Mouse (Mus musculus): Measurements from ENCODE around the gene Sh3pxd2a. TPM values are rescaled to one million over a fixed set of nuclear protein-coding genes. Genes with fewer than 3 reads are reported as not detected.

The Sh3pxd2a gene
- polyA plus RNA-seq, 1 experiment from 2014 or later: 7.4 TPM

GRCm38 (mm10) chr19:47459214-47459613, 5.0 kb downstream of the Sh3pxd2a start:
- no peaks in the 10 kb centered on the region for H3K36me3 ChIP-seq (replicated peaks; ENCODE audit: control insufficient read depth, insufficient read depth, low read depth, low read length)
- H3K9ac ChIP-seq (replicated peaks; ENCODE audit: low read length): no peak overlapping the region
- WGBS: 89% methylated on average over 5 of the region's 5 CpGs
- no peaks in the 10 kb centered on the region for H3K27me3 ChIP-seq (ENCODE audit: control insufficient read depth, insufficient read depth, low read length)
- no peak overlapping the region for H3K4me3 ChIP-seq (ENCODE audit: low read depth, low read length)
- no peak overlapping the region for H3K27ac ChIP-seq (replicated peaks; ENCODE audit: low read depth, low read length)
- no peak for ATAC-seq (replicated peaks; ENCODE audit: insufficient number of reproducible peaks, low FRiP score, low TSS enrichment, low read depth)
- peaks cover 6% of the 10 kb centered on the region for H3K4me1 ChIP-seq (ENCODE audit: control insufficient read depth, insufficient read depth, low read length)
- DNase-seq (ENCODE audit: low spot score): no peak
- H3K4me2 ChIP-seq (ENCODE audit: low read depth, low read length): no peak overlapping the region
- H3K9me3 ChIP-seq (replicated peaks; ENCODE audit: control insufficient read depth, low read length): no peaks in the 10 kb centered on the region

GRCm38 (mm10) chr19:47458504-47459161, 5.6 kb downstream of the Sh3pxd2a start:
- ATAC-seq (replicated peaks; ENCODE audit: insufficient number of reproducible peaks, low FRiP score, low TSS enrichment, low read depth) (no peak), DNase-seq (ENCODE audit: low spot score) (no peak)
- no peak overlapping the region for H3K4me3 ChIP-seq (ENCODE audit: low read depth, low read length)
- no peak overlapping the region for H3K4me2 ChIP-seq (ENCODE audit: low read depth, low read length)
- H3K27me3 ChIP-seq (ENCODE audit: control insufficient read depth, insufficient read depth, low read length): no peaks in the 10 kb centered on the region
- peaks cover 6% of the 10 kb centered on the region for H3K4me1 ChIP-seq (ENCODE audit: control insufficient read depth, insufficient read depth, low read length)
- no peak overlapping the region for H3K9ac ChIP-seq (replicated peaks; ENCODE audit: low read length)
- H3K27ac ChIP-seq (replicated peaks; ENCODE audit: low read depth, low read length): no peak overlapping the region
- no peaks in the 10 kb centered on the region for H3K9me3 ChIP-seq (replicated peaks; ENCODE audit: control insufficient read depth, low read length)
- H3K36me3 ChIP-seq (replicated peaks; ENCODE audit: control insufficient read depth, insufficient read depth, low read depth, low read length): no peaks in the 10 kb centered on the region
- WGBS: 62% methylated on average over 17 of the region's 17 CpGs

- Histone ChIP-seq H3K4me3 (ENCODE audit: low read depth, low read length) (no peak overlapping the region), H3K36me3 (replicated peaks; ENCODE audit: control insufficient read depth, insufficient read depth, low read depth, low read length) (no peaks in the 10 kb centered on the region), H3K9ac (replicated peaks; ENCODE audit: low read length) (no peak overlapping the region), H3K27me3 (ENCODE audit: control insufficient read depth, insufficient read depth, low read length) (no peaks in the 10 kb centered on the region), H3K4me1 (ENCODE audit: control insufficient read depth, insufficient read depth, low read length) (peaks cover 3% of the 10 kb centered on the region), H3K27ac (replicated peaks; ENCODE audit: low read depth, low read length) (no peak overlapping the region), H3K4me2 (ENCODE audit: low read depth, low read length) (no peak overlapping the region), H3K9me3 (replicated peaks; ENCODE audit: control insufficient read depth, low read length) (no peaks in the 10 kb centered on the region)
- no peak for DNase-seq (ENCODE audit: low spot score)
- ATAC-seq (replicated peaks; ENCODE audit: insufficient number of reproducible peaks, low FRiP score, low TSS enrichment, low read depth): no peak
- 69% methylated on average over 13 of the region's 13 CpGs for WGBS
Observed at GRCm38 (mm10) chr19:47457711-47458503, 6.3 kb downstream of the Sh3pxd2a start.

GRCm38 (mm10) chr19:47456021-47456420, 8.2 kb downstream of the Sh3pxd2a start:
- 67% methylated on average over 6 of the region's 6 CpGs for WGBS
- Histone ChIP-seq H3K9me3 (replicated peaks; ENCODE audit: control insufficient read depth, low read length) (no peaks in the 10 kb centered on the region), H3K36me3 (replicated peaks; ENCODE audit: control insufficient read depth, insufficient read depth, low read depth, low read length) (no peaks in the 10 kb centered on the region), H3K27ac (replicated peaks; ENCODE audit: low read depth, low read length) (no peak overlapping the region), H3K4me1 (ENCODE audit: control insufficient read depth, insufficient read depth, low read length) (no peaks in the 10 kb centered on the region), H3K4me3 (ENCODE audit: low read depth, low read length) (no peak overlapping the region), H3K4me2 (ENCODE audit: low read depth, low read length) (no peak overlapping the region), H3K27me3 (ENCODE audit: control insufficient read depth, insufficient read depth, low read length) (no peaks in the 10 kb centered on the region), H3K9ac (replicated peaks; ENCODE audit: low read length) (no peak overlapping the region)
- DNase-seq (ENCODE audit: low spot score) (no peak), ATAC-seq (replicated peaks; ENCODE audit: insufficient number of reproducible peaks, low FRiP score, low TSS enrichment, low read depth) (no peak)

GRCm38 (mm10) chr19:47455001-47455755, 9.0 kb downstream of the Sh3pxd2a start:
- no peak overlapping the region for H3K4me3 ChIP-seq (ENCODE audit: low read depth, low read length)
- WGBS: 89% methylated on average over 15 of the region's 15 CpGs
- no peak for DNase-seq (ENCODE audit: low spot score)
- H3K9ac ChIP-seq (replicated peaks; ENCODE audit: low read length): no peak overlapping the region
- no peaks in the 10 kb centered on the region for H3K36me3 ChIP-seq (replicated peaks; ENCODE audit: control insufficient read depth, insufficient read depth, low read depth, low read length)
- no peak for ATAC-seq (replicated peaks; ENCODE audit: insufficient number of reproducible peaks, low FRiP score, low TSS enrichment, low read depth)
- no peaks in the 10 kb centered on the region for H3K4me1 ChIP-seq (ENCODE audit: control insufficient read depth, insufficient read depth, low read length)
- no peaks in the 10 kb centered on the region for H3K27me3 ChIP-seq (ENCODE audit: control insufficient read depth, insufficient read depth, low read length)
- H3K4me2 ChIP-seq (ENCODE audit: low read depth, low read length): no peak overlapping the region
- H3K9me3 ChIP-seq (replicated peaks; ENCODE audit: control insufficient read depth, low read length): no peaks in the 10 kb centered on the region
- no peak overlapping the region for H3K27ac ChIP-seq (replicated peaks; ENCODE audit: low read depth, low read length)

GRCm38 (mm10) chr19:47454167-47455000, 9.8 kb downstream of the Sh3pxd2a start:
- no peak overlapping the region for H3K9ac ChIP-seq (replicated peaks; ENCODE audit: low read length)
- no peak overlapping the region for H3K27ac ChIP-seq (replicated peaks; ENCODE audit: low read depth, low read length)
- H3K4me1 ChIP-seq (ENCODE audit: control insufficient read depth, insufficient read depth, low read length): no peaks in the 10 kb centered on the region
- DNase-seq (ENCODE audit: low spot score): no peak
- ATAC-seq (replicated peaks; ENCODE audit: insufficient number of reproducible peaks, low FRiP score, low TSS enrichment, low read depth): no peak
- no peak overlapping the region for H3K4me2 ChIP-seq (ENCODE audit: low read depth, low read length)
- 81% methylated on average over 11 of the region's 11 CpGs for WGBS
- H3K36me3 ChIP-seq (replicated peaks; ENCODE audit: control insufficient read depth, insufficient read depth, low read depth, low read length): no peaks in the 10 kb centered on the region
- no peaks in the 10 kb centered on the region for H3K9me3 ChIP-seq (replicated peaks; ENCODE audit: control insufficient read depth, low read length)
- H3K27me3 ChIP-seq (ENCODE audit: control insufficient read depth, insufficient read depth, low read length): no peaks in the 10 kb centered on the region
- H3K4me3 ChIP-seq (ENCODE audit: low read depth, low read length): no peak overlapping the region

GRCm38 (mm10) chr19:47453352-47453751, 10.8 kb downstream of the Sh3pxd2a start:
- no peaks in the 10 kb centered on the region for H3K4me1 ChIP-seq (ENCODE audit: control insufficient read depth, insufficient read depth, low read length)
- no peak for ATAC-seq (replicated peaks; ENCODE audit: insufficient number of reproducible peaks, low FRiP score, low TSS enrichment, low read depth)

More at GRCm38 (mm10) chr19:47453352-47453751, 10.8 kb downstream of the Sh3pxd2a start:
- Histone ChIP-seq H3K9ac (replicated peaks; ENCODE audit: low read length) (no peak overlapping the region), H3K27me3 (ENCODE audit: control insufficient read depth, insufficient read depth, low read length) (no peaks in the 10 kb centered on the region), H3K4me2 (ENCODE audit: low read depth, low read length) (no peak overlapping the region), H3K27ac (replicated peaks; ENCODE audit: low read depth, low read length) (no peak overlapping the region), H3K9me3 (replicated peaks; ENCODE audit: control insufficient read depth, low read length) (no peaks in the 10 kb centered on the region), H3K4me3 (ENCODE audit: low read depth, low read length) (no peak overlapping the region), H3K36me3 (replicated peaks; ENCODE audit: control insufficient read depth, insufficient read depth, low read depth, low read length) (no peaks in the 10 kb centered on the region)
- no peak for DNase-seq (ENCODE audit: low spot score)
- WGBS: 84% methylated on average over 7 of the region's 7 CpGs

Data from embryonic facial prominence, embryonic 11.5 days (tissue).